Mouse (Mus musculus) gastrocnemius, postnatal 14 days (tissue): ENCODE data around the gene Dph6. TPM values are rescaled to one million over a fixed set of nuclear protein-coding genes. Genes with fewer than 3 reads are reported as not detected.

ENCODE experiments used
- DNase-seq: peaks from one replicate; pipeline ENCODE4 v3.0.0; 2021; ENCODE audit warnings: mixed read lengths
- intact Hi-C: fragments of 180-260 bp; cut with DNase I; formaldehyde crosslinking; loops from one replicate; pipeline ENCODE4 v1.15.1; 2025; ENCODE audit warnings: low total_unique reads
- total RNA-seq, 2 experiments: library from RNA; stranded (reverse); gene quantifications; 2 replicates each; pipeline ENCODE4 v1.2.3; 2021

Dph6 gene
- total RNA-seq, 2 experiments from 2014 or later: 4.3 to 4.7 TPM

DNA sequence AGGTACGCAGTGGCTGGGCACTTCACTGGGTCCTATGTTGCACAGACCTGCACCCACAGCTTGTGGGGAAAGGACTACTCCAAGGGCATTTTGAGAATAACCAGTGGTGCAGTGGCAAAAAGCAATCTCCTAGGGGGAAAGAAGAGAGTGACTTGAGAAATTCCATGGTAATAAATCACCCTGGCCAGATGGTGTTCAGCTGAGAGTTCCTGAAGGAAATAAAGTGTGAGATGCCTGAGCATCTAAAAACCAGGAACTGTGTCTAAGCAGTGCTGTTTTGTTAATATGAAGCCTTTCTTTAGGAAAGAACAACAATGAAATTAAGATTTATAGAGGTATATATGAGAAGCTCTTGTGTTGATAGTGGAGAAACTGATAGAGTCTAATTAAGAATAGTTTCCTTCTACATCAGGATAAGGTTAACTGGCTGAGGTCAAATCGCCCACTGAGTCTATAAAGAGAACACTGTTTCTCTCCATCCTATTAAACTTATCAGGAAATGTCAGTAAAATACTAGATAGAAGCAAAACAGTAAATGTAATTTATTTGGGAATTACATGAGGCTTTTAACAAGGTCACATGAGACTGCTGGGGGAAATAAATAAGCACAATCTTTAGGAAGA is 111.7 kb downstream of the Dph6 start:
- intact Hi-C loops: no loop called here
- no peak for DNase-seq

DNA sequence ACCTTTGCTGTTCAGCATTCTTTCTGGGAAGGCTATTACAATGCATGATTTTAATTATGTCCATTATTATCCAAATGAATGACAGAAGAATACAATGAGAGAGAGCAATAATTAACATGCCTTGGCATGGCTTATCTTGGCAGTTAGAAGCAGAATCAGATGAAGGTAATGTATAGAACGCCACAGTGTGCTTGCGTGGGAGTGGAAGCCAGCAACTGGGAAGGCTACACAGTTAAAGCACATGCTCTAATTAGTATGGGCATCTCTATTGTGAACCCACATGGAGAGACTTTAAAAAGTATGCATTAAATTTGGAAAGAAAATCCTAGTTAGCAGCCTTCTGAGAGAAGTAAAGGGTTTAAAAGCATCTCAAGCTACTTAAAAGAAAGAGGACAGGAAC is 112.4 kb downstream of the Dph6 start:
- intact Hi-C loops: no loop called here
- no peak for DNase-seq

- no peak for DNase-seq
- intact Hi-C loops: no loop called here
These were observed 114.3 kb downstream of the Dph6 start for GRCm38 (mm10) chr2:114540416-114540815.

DNA sequence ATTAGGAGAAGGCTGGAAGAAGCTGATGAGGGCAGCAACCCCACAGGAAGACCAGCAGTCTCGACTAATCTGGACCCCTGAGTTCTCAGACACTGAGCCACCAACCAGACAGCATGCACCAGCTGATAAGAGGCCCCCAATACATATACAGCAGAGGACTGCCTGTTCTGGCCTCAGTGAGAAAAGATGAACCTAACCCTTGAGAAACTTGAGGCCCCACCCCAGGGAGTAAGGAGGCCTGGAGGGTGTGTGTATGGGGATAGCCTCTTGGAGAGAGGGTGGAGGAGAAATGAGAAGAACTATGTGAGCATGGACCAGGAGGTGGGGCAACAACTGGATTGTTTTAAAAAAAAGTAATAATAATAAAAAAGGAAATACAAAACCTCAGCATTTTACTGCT is 118.7 kb downstream of the Dph6 start:
- no peak for DNase-seq
- intact Hi-C loops: no loop called here

GRCm38 (mm10) chr2:114531010-114531756 is 123.6 kb downstream of the Dph6 start:
- no peak for DNase-seq
- intact Hi-C loops: no loop called here

GRCm38 (mm10) chr2:114520414-114520813 is 134.3 kb downstream of the Dph6 start:
- DNase-seq: no peak
- intact Hi-C loops: no loop called here

GRCm38 (mm10) chr2:114519907-114520306 is 134.9 kb downstream of the Dph6 start:
- intact Hi-C loops: no loop called here
- DNase-seq: no peak

GRCm38 (mm10) chr2:114492398-114492797 is 162.4 kb downstream of the Dph6 start:
- intact Hi-C loops: no loop called here
- DNase-seq: no peak

DNA sequence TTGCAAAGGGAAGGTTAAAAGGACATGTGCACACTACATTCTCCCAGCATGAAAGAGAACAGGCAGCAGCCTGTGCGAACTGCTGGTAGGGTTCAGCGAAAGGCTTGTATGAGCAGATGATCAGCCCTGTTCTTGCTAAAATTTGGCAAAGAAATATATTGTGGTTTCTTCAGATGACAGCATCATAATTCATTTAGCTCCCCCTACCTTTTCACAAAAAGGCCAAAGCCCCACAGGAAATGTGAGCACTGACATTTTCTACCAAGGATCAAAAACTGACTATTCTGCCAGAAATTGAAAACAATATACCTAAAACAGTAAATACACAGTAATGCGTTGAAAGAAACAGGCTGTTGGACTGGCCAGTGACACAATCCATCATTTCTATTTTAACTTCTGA is 162.9 kb downstream of the Dph6 start:
- no peak for DNase-seq
- intact Hi-C loops: no loop called here

DNA sequence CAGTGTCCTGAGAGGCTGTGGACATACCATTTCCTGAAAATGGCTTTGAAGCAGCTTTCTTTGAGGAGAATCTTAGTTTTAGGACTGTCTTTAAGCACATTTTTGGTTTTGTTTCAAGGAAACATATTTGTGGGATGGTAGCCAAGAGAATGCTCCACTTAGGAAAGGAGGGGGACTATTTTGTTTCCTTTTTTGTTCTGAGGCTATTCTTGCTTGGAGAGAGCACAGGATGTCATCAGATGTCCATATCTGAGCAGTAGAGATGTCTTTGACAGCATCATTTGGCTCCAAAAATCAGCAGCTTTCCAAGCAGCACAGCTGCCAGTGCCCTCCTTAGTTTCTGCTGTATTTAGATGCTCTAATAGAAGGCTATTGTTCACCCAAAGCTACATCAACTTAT is 167.8 kb downstream of the Dph6 start:
- no peak for DNase-seq
- intact Hi-C loops: no loop called here
